Mouse (Mus musculus): Measurements from ENCODE around the gene Spry1.
A peak's percentile ranks its signal among the peaks of the same experiment; 100 is the strongest.
"Not testable (repeated sequence)": the region's sequence is repeated elsewhere in the genome, so short reads cannot be mapped to it uniquely, and the experiment has no call there.

Spry1 gene

GRCm38 (mm10) chr3:37639690-37640089 is at the start of gene Spry1:
Spry1 (plus strand) TSS chr3:37639947.
- peak; percentile 72 for DNase-seq (ENCODE audit: low spot score)

GRCm38 (mm10) chr3:37595721-37596120 is 44.0 kb upstream of the Spry1 start:
- no peak for DNase-seq (ENCODE audit: low spot score)

GRCm38 (mm10) chr3:37596519-37596918 is 43.2 kb upstream of the Spry1 start:
- DNase-seq (ENCODE audit: low spot score), result no peak

GRCm38 (mm10) chr3:37597200-37597599 is 42.5 kb upstream of the Spry1 start:
- no peak for DNase-seq (ENCODE audit: low spot score)

GRCm38 (mm10) chr3:37599641-37600040 is 40.1 kb upstream of the Spry1 start:
- not testable (repeated sequence) for DNase-seq (ENCODE audit: low spot score)

- no peak for DNase-seq (ENCODE audit: low spot score)
These were observed 37.4 kb upstream of the Spry1 start for GRCm38 (mm10) chr3:37602356-37602755.

- DNase-seq (ENCODE audit: low spot score), result no peak
These were observed 36.9 kb upstream of the Spry1 start for GRCm38 (mm10) chr3:37602890-37603289.

GRCm38 (mm10) chr3:37603541-37603940 is 36.2 kb upstream of the Spry1 start:
- DNase-seq (ENCODE audit: low spot score), result no peak

- no peak for DNase-seq (ENCODE audit: low spot score)
These were observed 34.5 kb upstream of the Spry1 start for GRCm38 (mm10) chr3:37604976-37605875.

GRCm38 (mm10) chr3:37605876-37606238 is 33.9 kb upstream of the Spry1 start:
- no peak for DNase-seq (ENCODE audit: low spot score)

GRCm38 (mm10) chr3:37608926-37609325 is 30.8 kb upstream of the Spry1 start:
- no peak for DNase-seq (ENCODE audit: low spot score)

GRCm38 (mm10) chr3:37610670-37611069 is 29.1 kb upstream of the Spry1 start:
- DNase-seq (ENCODE audit: low spot score), result no peak

- DNase-seq (ENCODE audit: low spot score), result no peak
These were observed 26.0 kb upstream of the Spry1 start for GRCm38 (mm10) chr3:37613722-37614121.

- DNase-seq (ENCODE audit: low spot score), result no peak
These were observed 24.7 kb upstream of the Spry1 start for GRCm38 (mm10) chr3:37614878-37615650.

- no peak for DNase-seq (ENCODE audit: low spot score)
These were observed 22.9 kb upstream of the Spry1 start for GRCm38 (mm10) chr3:37616586-37617547.

- no peak for DNase-seq (ENCODE audit: low spot score)
These were observed 7.5 kb upstream of the Spry1 start for GRCm38 (mm10) chr3:37632246-37632645.

- DNase-seq (ENCODE audit: low spot score), result no peak
These were observed 7.0 kb upstream of the Spry1 start for GRCm38 (mm10) chr3:37632751-37633150.

GRCm38 (mm10) chr3:37634648-37635047 is 5.1 kb upstream of the Spry1 start:
- DNase-seq (ENCODE audit: low spot score), result no peak

- no peak for DNase-seq (ENCODE audit: low spot score)
These were observed 2.8 kb upstream of the Spry1 start for GRCm38 (mm10) chr3:37636921-37637320.

- no peak for DNase-seq (ENCODE audit: low spot score)
These were observed 495 bp downstream of the Spry1 start for GRCm38 (mm10) chr3:37640162-37640721.

- DNase-seq (ENCODE audit: low spot score), result peak; percentile 37
These were observed 1.1 kb downstream of the Spry1 start for GRCm38 (mm10) chr3:37640810-37641209.

Data from ovary, adult 18-20 months (tissue).